Mouse (Mus musculus) MEL (cell line): ENCODE measurements around the gene Ext2. TPM values are rescaled to one million over a fixed set of nuclear protein-coding genes. Genes with fewer than 3 reads are reported as not detected.

Experiments
- DNase-seq: peaks from one replicate; pipeline ENCODE4 v3.0.0; 2011; ENCODE audit warnings: low read depth, low spot score
- H3K27ac ChIP-seq: 2 replicates; pipeline ENCODE4 v1.5.1; 2012; ENCODE audit warnings: low read depth, mild to moderate bottlenecking, control low read depth, low read length, moderate library complexity; ENCODE audit not compliant: control insufficient read depth
- H3K27me3 ChIP-seq, 2 experiments: fragments of 150-350 bp in 1 of 2; sonication (generic) in 1 of 2; 2 replicates each; pipeline ENCODE4 v1.6.1; 2012; ENCODE audit warnings: low read length in 2 of 2, mild to moderate bottlenecking in 2 of 2, improper control_type of control experiment in 1 of 2, moderate library complexity in 1 of 2; ENCODE audit not compliant: insufficient read depth in 2 of 2, control insufficient read depth in 1 of 2
- H3K36me3 ChIP-seq, 2 experiments: 2 replicates each; pipeline ENCODE4 v1.6.1; 2012 to 2014; ENCODE audit warnings: low read length in 2 of 2, improper control_type of control experiment in 1 of 2, inconsistent platforms in 1 of 2, mild to moderate bottlenecking in 1 of 2; ENCODE audit not compliant: insufficient read depth in 2 of 2, control insufficient read depth in 1 of 2
- H3K4me1 ChIP-seq, 2 experiments: fragments of 150-350 bp in 1 of 2; sonication (generic) in 1 of 2; 2 replicates each; pipeline ENCODE4 v1.6.1; 2012; ENCODE audit warnings: low read length in 2 of 2, improper control_type of control experiment in 1 of 2, mild to moderate bottlenecking in 1 of 2; ENCODE audit not compliant: insufficient read depth in 2 of 2, control insufficient read depth in 1 of 2
- H3K4me3 ChIP-seq, 2 experiments: fragments of 150-350 bp in 1 of 2; sonication (generic) in 1 of 2; 2 replicates each; pipeline ENCODE4 v1.5.1; 2012; ENCODE audit warnings: low read depth in 2 of 2, low read length in 2 of 2, mild to moderate bottlenecking in 2 of 2, moderate library complexity in 2 of 2, control low read depth in 1 of 2, improper control_type of control experiment in 1 of 2; ENCODE audit not compliant: control insufficient read depth in 1 of 2, insufficient read depth in 1 of 2
- H3K79me2 ChIP-seq: 2 replicates; pipeline ENCODE4 v1.6.1; 2012; ENCODE audit warnings: mild to moderate bottlenecking, low read length, moderate library complexity; ENCODE audit not compliant: control insufficient read depth, poor library complexity, insufficient read depth
- H3K9ac ChIP-seq: 2 replicates; pipeline ENCODE4 v1.6.1; 2012; ENCODE audit warnings: low read depth, mild to moderate bottlenecking, control low read depth, low read length, moderate library complexity; ENCODE audit not compliant: control insufficient read depth, poor library complexity, severe bottlenecking
- H3K9me3 ChIP-seq: fragments of 150-350 bp; sonication (generic); replicated peaks from 2 replicates; pipeline ENCODE4 v1.6.1; 2012; ENCODE audit warnings: mild to moderate bottlenecking, low read length, improper control_type of control experiment, moderate library complexity; ENCODE audit not compliant: insufficient read depth
- BHLHE40 ChIP-seq: IDR thresholded peaks from 2 replicates; pipeline ENCODE4 v1.6.1; 2012; ENCODE audit warnings: low read depth, mild to moderate bottlenecking, inconsistent platforms, low read length, improper control_type of control experiment, borderline replicate concordance
- E2F4 ChIP-seq: IDR thresholded peaks from 2 replicates; pipeline ENCODE4 v1.6.1; 2011; ENCODE audit warnings: low read depth, low read length, improper control_type of control experiment, borderline replicate concordance
- EP300 ChIP-seq, 2 experiments: IDR thresholded peaks; 2 replicates each; pipeline ENCODE4 v1.6.1; 2011; ENCODE audit warnings: improper control_type of control experiment in 2 of 2, low read length in 2 of 2, low read depth in 1 of 2, mild to moderate bottlenecking in 1 of 2
- GATA1 ChIP-seq: IDR thresholded peaks from 2 replicates; pipeline ENCODE4 v1.6.1; 2011; ENCODE audit warnings: low read depth, low read length, improper control_type of control experiment
- HCFC1 ChIP-seq: IDR thresholded peaks from 2 replicates; pipeline ENCODE4 v1.6.1; 2012; ENCODE audit warnings: low read depth, mild to moderate bottlenecking, inconsistent platforms, low read length, improper control_type of control experiment, moderate library complexity
- MAZ ChIP-seq: IDR thresholded peaks from 2 replicates; pipeline ENCODE4 v1.6.1; 2012; ENCODE audit warnings: low read depth, mild to moderate bottlenecking, inconsistent platforms, low read length, improper control_type of control experiment
- MEF2A ChIP-seq: IDR thresholded peaks from 2 replicates; pipeline ENCODE4 v1.6.1; 2014; ENCODE audit warnings: low read depth, mild to moderate bottlenecking, inconsistent platforms, low read length, improper control_type of control experiment; ENCODE audit not compliant: poor library complexity, insufficient replicate concordance, severe bottlenecking; ENCODE audit errors: extremely low read depth
- MYC ChIP-seq: IDR thresholded peaks from 2 replicates; pipeline ENCODE4 v1.6.1; 2011; ENCODE audit warnings: low read depth, mild to moderate bottlenecking, low read length, improper control_type of control experiment, moderate library complexity
- NELFE ChIP-seq: IDR thresholded peaks from 2 replicates; pipeline ENCODE4 v1.6.1; 2011; ENCODE audit warnings: low read depth, low read length, improper control_type of control experiment
- POLR2A ChIP-seq, 2 experiments: IDR thresholded peaks; 2 replicates each; pipeline ENCODE4 v1.6.1; 2011 to 2012; ENCODE audit warnings: low read length in 2 of 2, mild to moderate bottlenecking in 2 of 2, control low read depth in 1 of 2, improper control_type of control experiment in 1 of 2, low read depth in 1 of 2, moderate library complexity in 1 of 2; ENCODE audit not compliant: control insufficient read depth in 1 of 2, insufficient read depth in 1 of 2, poor library complexity in 1 of 2
- RAD21 ChIP-seq: IDR thresholded peaks from 2 replicates; pipeline ENCODE4 v1.6.1; 2011; ENCODE audit warnings: mild to moderate bottlenecking, low read depth, low read length, improper control_type of control experiment
- SIN3A ChIP-seq: IDR thresholded peaks from 2 replicates; pipeline ENCODE4 v1.6.1; 2012; ENCODE audit warnings: low read length, improper control_type of control experiment, inconsistent platforms
- TAL1 ChIP-seq: IDR thresholded peaks from 2 replicates; pipeline ENCODE4 v1.6.1; 2012; ENCODE audit warnings: mild to moderate bottlenecking, inconsistent platforms, low read length, moderate library complexity, mixed read lengths
- TCF12 ChIP-seq: IDR thresholded peaks from 2 replicates; pipeline ENCODE4 v1.6.1; 2014; ENCODE audit warnings: low read depth, mild to moderate bottlenecking, inconsistent platforms, low read length, improper control_type of control experiment, moderate library complexity
- UBTF ChIP-seq: IDR thresholded peaks from 2 replicates; pipeline ENCODE4 v1.6.1; 2012; ENCODE audit warnings: low read depth, mild to moderate bottlenecking, inconsistent platforms, low read length, improper control_type of control experiment, moderate library complexity, borderline replicate concordance; ENCODE audit not compliant: insufficient read depth
- ZMIZ1 ChIP-seq: IDR thresholded peaks from 2 replicates; pipeline ENCODE4 v1.6.1; 2012; ENCODE audit warnings: low read depth, mild to moderate bottlenecking, inconsistent platforms, low read length, improper control_type of control experiment, moderate library complexity
- polyA plus RNA-seq, 2 experiments: library from polyadenylated mRNA; stranded (reverse) in 1 of 2; unstranded in 1 of 2; fragments of >175 nt in 1 of 2; fragments of >200 nt in 1 of 2; gene quantifications; 2 replicates each; pipeline versions ENCODE4 v1.2.1 to v1.2.4; 2012; ENCODE audit warnings: low replicate concordance in 2 of 2, low read depth in 1 of 2; ENCODE audit not compliant: insufficient read length in 2 of 2, insufficient read depth in 1 of 2, missing spikeins in 1 of 2
- total RNA-seq: library from RNA; depleted of rRNA; stranded (reverse); fragments of 300-350 nt; gene quantifications from 2 replicates; pipeline ENCODE4 v1.2.3, GENCODE M21; 2012

The Ext2 gene
- total and polyA plus RNA-seq, 3 experiments, result 33.7 to 66.8 TPM; not detected in 1

DNA sequence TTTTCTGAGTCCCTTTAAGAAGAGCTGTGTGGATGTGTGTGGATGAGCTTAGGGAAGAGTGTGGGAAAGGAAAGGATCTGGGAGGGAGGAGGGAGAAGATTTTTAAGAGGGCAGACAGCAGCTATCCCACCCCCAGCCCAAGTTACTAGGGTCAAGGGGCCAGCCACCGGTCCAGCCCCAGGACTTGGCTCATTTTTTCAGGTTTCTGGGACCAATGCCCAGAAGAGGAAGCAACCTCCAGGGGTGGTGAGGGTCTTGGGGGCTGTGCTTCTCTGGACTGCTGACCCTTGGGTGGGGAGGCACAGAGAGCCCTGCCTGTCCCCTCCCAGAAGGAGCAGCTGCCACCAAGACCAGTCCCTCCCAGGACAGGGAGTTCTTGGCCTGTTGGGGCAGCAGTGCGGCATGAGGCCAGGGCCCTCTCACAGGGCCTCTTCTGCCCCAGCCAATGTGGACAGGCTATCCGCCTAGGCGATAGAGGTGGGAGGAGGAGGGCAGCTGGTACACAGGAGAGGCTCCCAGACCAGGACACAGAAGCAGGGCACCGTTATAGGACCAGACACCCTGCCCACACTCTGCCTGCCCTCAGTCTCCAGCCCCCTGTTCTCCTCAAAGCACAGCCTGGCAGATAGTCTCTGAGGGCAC lies 203.0 kb downstream of the Ext2 start:
- no peak overlapping the region for H3K4me3 ChIP-seq
- DNase-seq, result no peak
- no peaks in the 10 kb centered on the region for H3K9me3 ChIP-seq
- no peaks in the 10 kb centered on the region for H3K79me2 ChIP-seq
- no peaks in the 10 kb centered on the region for H3K36me3 ChIP-seq
- H3K27ac ChIP-seq, result no peak overlapping the region
- TF ChIP-seq SIN3A, result no peak
- no peak for TF ChIP-seq E2F4
- no peak for TF ChIP-seq MEF2A
- TF ChIP-seq BHLHE40, result no peak
- TF ChIP-seq ZMIZ1, result no peak
- TF ChIP-seq GATA1, result no peak
- TF ChIP-seq UBTF, result no peak
- no peaks in the 10 kb centered on the region for H3K4me1 ChIP-seq
- peaks cover 18 to 22% of the 10 kb centered on the region in 2 experiments for H3K27me3 ChIP-seq
- no peak overlapping the region for H3K9ac ChIP-seq

DNA sequence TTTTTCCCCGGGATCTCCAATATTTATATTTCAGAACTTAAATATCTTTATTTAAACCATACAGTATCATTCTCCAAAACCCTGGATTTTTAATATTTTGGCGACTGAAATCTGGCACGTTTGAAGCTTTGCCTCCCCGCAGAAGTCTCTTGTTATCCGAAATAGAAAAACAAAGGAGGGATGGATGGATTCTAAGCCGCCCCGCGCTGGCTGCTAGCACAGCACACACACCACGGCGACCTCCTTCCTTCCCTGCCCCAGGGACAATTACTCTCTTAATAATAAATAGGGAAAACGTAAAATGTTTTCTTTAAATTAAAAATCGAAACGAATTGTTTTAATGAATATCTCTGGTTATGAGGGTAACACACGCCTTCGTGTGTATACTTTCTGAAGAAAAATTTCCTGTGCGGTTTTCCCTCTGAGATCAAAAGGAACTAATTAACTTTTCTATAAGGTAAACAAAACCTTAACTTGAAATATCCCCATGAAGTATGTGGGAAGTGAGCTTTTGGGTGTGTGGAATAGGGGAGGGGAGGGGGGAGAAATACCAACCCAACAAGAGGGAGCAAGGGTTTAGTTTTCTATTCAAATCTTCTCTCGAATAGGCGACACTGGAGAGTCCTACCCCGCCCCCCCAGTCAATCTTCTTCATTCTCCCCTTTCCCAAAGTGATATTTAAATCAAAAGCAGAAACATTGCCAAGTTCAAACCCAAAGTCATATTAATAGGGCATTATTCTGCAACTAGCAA lies 203.7 kb downstream of the Ext2 start:
- peaks cover 18 to 21% of the 10 kb centered on the region in 2 experiments for H3K27me3 ChIP-seq
- DNase-seq, result no peak

More for the DNA sequence above, 203.7 kb downstream of the Ext2 start:
- Histone ChIP-seq H3K27ac (no peak overlapping the region), H3K4me3 (no peak overlapping the region), H3K9me3 (no peaks in the 10 kb centered on the region), H3K79me2 (no peaks in the 10 kb centered on the region), H3K36me3 (no peaks in the 10 kb centered on the region), H3K4me1 (no peaks in the 10 kb centered on the region), H3K9ac (no peak overlapping the region)
- no peak for TF ChIP-seq POLR2A (IDR thresholded peaks at IDR 0.05; ENCODE audit: control insufficient read depth in 1 of 2, insufficient read depth in 1 of 2, low read depth in 1 of 2, low read length in 2 of 2, poor library complexity in 1 of 2)
- TF ChIP-seq MYC, result no peak
- TF ChIP-seq HCFC1, result no peak
- no peak for TF ChIP-seq TCF12
- no peak for TF ChIP-seq EP300 (IDR thresholded peaks at IDR 0.05; ENCODE audit: low read depth in 1 of 2, low read length in 2 of 2)
- TF ChIP-seq NELFE, result no peak
- TF ChIP-seq MAZ, result no peak
- TF ChIP-seq SIN3A, result no peak
- TF ChIP-seq RAD21, result no peak
- no peak for TF ChIP-seq TAL1
